Mouse (Mus musculus) heart, adult 9 months (tissue): Measurements from ENCODE around the gene Gramd2.
A peak's percentile ranks its signal among the peaks of the same experiment; 100 is the strongest.
"Not testable (repeated sequence)": the region's sequence is repeated elsewhere in the genome, so short reads cannot be mapped to it uniquely, and the experiment has no call there.

Source experiments
- DNase-seq, 2 experiments: peaks; one replicate each; pipeline ENCODE4 v3.0.0; 2022; ENCODE audit warnings: low spot score in 2 of 2

Gramd2 gene

DNA sequence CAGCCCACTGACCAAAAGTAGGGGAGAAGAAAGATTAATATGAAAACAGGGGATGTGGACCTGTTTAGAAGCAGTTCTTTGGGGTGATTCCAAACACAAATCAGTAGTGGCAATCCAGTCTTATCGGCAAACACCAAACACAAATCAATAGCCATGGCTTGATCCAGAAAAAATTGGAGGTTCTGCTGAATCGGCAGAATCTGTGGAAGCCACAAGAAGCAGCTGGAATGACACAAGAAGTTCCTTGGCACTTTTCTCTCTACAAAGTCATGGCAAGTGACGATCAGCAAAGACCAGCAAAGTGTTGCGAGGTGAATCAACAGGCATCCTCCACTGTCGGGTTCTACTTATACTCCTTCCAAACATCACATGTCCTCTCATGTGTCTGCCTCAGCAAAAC, 41.2 kb downstream of the Gramd2 start:
- DNase-seq = no peak

GRCm38 (mm10) chr9:59723096-59723657, 43.2 kb downstream of the Gramd2 start:
- DNase-seq = peak; percentile 64 to 75

DNA sequence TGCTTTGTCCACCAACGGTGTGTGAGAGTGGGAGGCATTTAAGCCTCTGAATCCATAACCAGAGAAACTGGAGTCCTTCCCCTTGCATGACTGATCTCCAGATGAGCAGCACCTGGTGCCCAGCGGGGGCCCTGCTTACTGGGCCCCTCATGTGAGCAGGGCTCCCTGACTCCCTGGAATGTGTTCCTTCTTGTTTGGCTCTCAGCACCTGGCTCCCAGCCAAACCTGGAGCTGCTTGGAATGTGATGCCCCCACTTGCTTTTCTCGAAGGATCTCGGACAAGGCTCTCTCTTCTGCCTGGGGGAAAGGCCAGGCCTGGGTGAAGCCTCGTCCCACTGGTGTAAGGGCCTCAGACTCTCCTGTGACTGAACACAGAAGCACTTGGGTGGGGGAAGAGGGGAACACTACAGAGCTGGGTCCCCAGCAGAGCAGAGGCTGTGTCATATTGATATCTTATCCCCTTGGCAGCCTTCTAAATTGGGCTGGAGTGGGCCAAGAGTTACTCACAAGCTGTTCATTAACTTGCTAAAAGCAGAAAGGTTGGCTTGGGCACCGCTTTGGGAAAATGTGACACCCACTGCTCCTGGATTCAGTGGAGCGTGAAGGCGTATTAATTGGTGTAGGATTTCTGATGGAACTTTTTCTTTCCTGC, 44.0 kb downstream of the Gramd2 start:
- peak in 1 of 2 experiments; percentile 7 for DNase-seq

- DNase-seq = no peak
Measured at GRCm38 (mm10) chr9:59725515-59725914, 45.6 kb downstream of the Gramd2 start.

- DNase-seq = no peak
Measured at GRCm38 (mm10) chr9:59727569-59728286, 47.8 kb downstream of the Gramd2 start.

DNA sequence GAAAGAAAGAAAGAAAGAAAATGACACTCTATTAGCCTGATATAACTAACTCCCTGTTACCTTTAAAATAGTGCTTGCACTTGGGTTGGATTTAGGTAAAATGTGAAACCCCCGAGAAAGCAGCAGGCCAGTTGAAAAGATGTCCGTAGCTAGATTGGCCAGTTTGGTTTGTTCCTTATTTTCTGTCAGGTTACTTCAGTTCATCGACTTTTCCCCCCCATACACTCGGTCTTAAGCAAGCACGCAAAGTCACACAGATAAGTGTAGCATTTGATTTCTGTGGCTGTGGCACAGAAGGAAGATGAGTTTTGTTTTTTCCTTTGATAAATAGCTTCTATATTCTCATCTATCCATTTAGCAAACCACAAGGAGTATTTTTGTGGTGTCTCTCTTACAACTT, 51.2 kb downstream of the Gramd2 start:
- no peak for DNase-seq

DNA sequence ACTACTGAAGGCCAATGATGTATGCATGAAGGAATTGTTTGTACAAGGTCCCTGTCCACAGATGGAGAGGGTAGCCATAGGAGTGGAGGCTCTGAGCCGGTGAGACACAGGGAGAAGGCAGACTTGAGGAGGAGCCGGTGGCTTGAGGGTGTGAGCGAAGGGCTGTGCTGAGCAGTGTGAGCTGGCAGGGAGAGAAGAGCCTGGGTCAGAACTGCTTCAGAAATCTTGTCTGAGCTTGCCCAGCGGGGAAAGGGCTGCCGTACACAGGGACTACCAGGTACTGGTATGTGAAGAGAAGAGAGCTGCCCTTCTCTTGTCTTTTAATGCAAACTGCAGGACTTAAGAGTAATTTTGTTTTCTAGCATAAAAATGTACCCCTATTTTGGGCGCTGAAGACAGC, 53.1 kb downstream of the Gramd2 start:
- DNase-seq = no peak

GRCm38 (mm10) chr9:59735394-59735793, 55.5 kb downstream of the Gramd2 start:
- DNase-seq = no peak

DNA sequence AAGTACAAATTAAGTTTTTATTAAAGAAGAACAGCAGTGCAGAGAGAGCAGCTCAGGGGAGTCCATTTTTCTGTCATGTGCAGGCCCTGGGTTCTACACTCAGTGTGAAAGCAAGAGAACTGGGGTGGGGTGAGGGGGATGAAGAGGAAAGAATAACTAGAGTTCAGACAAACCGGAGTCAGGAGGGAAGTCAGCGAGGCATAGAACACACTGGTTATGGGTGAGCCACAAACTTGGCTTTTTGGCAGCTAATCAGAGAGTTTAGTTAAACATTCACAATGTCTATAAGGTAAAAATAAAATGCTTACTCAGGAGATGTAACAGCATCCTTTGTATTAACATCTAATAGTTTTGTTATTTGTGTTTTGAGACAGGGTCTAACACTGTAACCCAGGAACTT, 60.6 kb downstream of the Gramd2 start:
- no peak for DNase-seq

DNA sequence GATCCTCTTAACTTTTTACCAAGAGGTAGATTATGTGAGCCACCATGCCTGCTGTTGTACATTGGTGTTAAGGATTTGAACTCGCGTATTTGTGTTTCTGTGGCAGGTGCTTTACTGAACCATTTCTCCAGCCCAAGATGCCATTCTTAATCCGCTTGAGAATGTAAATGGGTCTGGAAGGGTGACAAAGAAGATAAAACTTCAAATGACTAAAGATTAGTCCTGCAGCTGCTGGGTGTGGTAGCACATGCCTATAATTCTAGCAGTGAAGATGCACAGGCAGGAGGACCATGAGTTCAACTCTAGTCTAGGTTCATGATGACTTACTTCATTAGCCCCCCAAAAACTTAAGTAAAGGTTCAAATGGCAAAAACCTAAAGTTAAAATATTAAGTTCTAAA, 64.0 kb downstream of the Gramd2 start:
- DNase-seq = no peak

GRCm38 (mm10) chr9:59748387-59748786, 68.4 kb downstream of the Gramd2 start:
- DNase-seq = no peak

GRCm38 (mm10) chr9:59748969-59749368, 69.0 kb downstream of the Gramd2 start:
- peak in 1 of 2 experiments; percentile 11 for DNase-seq

DNA sequence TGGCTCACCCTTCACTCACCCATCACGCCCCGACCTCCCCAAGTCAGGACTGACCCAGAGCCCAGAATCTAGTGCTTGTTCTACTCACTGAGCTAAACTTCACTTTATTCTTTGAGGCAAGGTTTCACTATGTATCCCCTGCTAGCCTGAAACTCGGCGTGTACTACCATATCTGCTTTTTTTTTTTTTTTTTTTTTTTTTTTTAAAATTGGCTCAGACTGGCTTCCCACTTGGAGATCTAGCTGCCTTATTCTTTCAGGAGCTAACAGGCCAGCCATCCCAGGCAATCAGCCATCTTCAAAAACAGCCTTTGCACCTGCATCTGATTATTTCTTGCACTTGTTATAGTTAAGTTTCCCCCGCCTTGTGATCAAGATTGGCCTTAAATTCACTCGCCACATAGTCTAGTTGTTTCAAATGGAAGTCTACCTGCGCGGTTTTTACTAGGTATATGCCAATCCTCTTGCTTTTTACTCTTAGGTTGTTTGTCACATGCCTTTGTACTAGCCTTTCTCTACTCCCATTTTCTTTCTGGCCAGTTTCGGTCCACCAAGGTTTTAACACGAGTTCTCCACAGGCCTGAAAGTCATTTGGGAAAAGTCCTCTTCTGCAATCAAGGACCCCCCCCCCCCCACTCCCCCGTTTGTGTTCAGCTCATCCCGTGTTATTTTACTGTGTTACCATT, 69.8 kb downstream of the Gramd2 start:
- DNase-seq = no peak

DNA sequence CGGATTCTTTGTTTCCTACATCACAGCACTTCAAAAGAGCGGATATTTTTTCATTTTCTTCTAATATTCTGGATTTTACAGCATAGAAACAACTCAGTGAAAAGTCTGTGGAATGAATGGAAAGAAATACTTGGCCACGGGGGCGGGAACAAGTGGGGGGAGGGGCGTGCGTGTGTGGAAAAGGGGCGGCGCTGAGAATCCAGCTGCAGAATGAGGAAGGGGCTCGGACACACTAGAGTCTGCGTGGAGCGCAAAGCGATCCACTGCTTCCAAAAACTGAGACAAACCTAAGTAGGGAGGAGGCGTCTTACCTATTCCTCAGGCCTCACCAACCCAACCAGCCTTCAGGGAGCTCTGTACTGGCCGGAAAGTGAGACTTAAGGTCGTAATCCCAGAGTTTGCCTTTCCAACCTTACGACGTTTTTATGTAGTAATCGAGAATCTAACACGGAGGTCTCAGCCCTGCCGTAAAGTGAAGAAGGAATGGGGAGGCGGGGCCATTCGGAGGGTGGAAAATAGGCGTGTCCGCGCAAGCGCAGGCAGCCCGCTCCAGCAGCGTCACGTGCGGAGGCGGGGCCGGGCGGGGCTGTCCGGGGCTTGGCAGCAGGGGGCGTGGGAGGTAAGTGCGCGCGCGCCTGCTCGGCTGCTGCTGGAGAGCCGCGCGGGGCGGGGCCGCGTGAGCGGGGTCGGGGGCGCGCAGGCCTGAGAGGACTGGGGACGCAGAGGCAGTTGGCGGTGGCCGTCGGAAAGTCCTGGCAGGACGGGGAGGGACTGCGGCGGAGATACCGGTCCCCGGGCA, 70.5 kb downstream of the Gramd2 start, which contains the start of the genes Senp8 and Myo9a:
Gene Senp8, minus strand, starts transcription at position 444 of the 799 bp plus-strand sequence.
Gene Myo9a, plus strand, starts transcription at position 630 of the 799 bp plus-strand sequence.
- peak; percentile 99 for DNase-seq

- DNase-seq = peak; percentile 92 to 94
Measured at GRCm38 (mm10) chr9:59751066-59751581, 71.2 kb downstream of the Gramd2 start.

- DNase-seq = no peak
Measured at GRCm38 (mm10) chr9:59751966-59752365, 72.0 kb downstream of the Gramd2 start.

DNA sequence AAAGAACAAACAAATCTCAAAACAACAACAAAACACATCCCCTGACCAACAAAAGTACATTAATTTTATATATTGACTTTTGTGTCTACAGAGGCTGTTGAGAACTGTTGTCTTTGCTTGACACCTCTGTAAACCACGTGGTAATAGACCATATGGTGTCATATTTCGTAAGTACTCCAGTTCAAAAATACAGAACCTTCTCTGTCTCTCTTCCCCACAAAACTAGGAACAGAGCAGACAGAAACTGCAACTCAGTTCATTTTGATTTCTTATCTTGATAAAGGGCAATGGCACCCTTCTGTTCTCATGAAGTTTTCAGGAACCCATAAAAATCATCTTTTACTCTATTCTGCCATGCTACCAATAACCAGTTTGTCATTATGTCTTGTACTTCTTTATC, 75.3 kb downstream of the Gramd2 start:
- no peak for DNase-seq

DNA sequence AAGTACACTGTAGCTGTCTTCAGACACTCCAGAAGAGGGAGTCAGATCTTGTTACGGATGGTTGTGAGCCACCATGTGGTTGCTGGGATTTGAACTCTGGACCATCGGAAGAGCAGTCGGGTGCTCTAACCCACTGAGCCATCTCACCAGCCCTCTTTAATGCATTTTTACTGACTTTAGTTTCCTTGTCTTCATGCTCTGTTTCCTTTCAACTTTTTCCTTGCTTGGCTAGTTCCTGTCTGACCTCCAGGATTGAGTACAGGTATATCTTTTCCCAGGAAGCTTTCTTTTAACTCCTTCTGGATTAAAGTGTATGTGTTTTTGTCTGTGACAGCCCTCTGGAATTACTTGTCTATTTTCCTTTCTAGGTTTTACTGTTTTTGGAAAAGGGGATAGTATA, 77.1 kb downstream of the Gramd2 start:
- DNase-seq = not testable (repeated sequence)

DNA sequence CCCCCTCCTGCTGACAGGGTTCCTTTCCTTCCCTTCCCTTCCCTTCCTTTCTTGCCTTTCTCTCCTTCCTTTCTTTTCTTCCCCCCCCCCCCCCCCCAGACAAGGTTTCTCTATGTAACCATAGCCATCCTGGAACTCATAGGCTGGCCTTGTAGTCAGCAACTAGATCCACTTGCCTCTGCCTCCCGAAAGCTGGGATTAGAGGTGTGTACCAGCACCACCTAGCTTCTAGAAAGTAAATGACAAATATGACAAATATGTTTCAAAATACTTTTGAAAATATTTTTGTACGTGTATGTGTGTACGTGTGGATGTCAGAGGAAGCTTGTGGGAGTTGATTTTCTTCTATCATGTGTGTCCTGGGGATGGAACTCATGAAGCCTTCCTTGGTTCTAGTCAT, 80.6 kb downstream of the Gramd2 start:
- no peak for DNase-seq

GRCm38 (mm10) chr9:59766966-59767461, 87.1 kb downstream of the Gramd2 start:
- DNase-seq = not testable (repeated sequence)
